7 mouse cellular contexts compared by ENCODE assay signal in genomic region chr5:151724403-151724802, GRCm38 (mm10).
DNase-seq lines count a peak whose midpoint lies in the region; ATAC-seq and TF ChIP-seq lines count a peak whose summit lies in the region.
"Not testable (repeated sequence)": the region's sequence is repeated elsewhere in the genome, so short reads cannot be mapped to it uniquely, and the experiment has no call there.

No protein-coding gene starts in this region.

- 40% methylated on average over 5 of the region's 5 CpGs for WGBS in heart, embryonic 11.5 days (ENCODE audit: insufficient replicate concordance)
- 53% methylated on average over 5 of the region's 5 CpGs for WGBS in liver, embryonic 11.5 days
- 33% methylated on average over 5 of the region's 5 CpGs for WGBS in liver, embryonic 13.5 days (ENCODE audit: insufficient replicate concordance)
- 34% methylated on average over 5 of the region's 5 CpGs for WGBS in liver, embryonic 14.5 days (ENCODE audit: insufficient replicate concordance)

- not testable (repeated sequence) for TF ChIP-seq CTCF in ES-Bruce4 (IDR thresholded peaks at IDR 0.05; ENCODE audit: low read depth, low read length); liver, embryonic 14.5 days (IDR thresholded peaks at IDR 0.05; ENCODE audit: low read depth)

- not testable (repeated sequence) for TF ChIP-seq EP300 in ES-Bruce4 (IDR thresholded peaks at IDR 0.05; ENCODE audit: insufficient read depth, low read depth, low read length); liver, embryonic 14.5 days (IDR thresholded peaks at IDR 0.05; ENCODE audit: low read depth)

- not testable (repeated sequence) for H3K9ac ChIP-seq in ES-Bruce4 (ENCODE audit: low read depth, poor library complexity, severe bottlenecking); ES-E14 (ENCODE audit: insufficient read depth, low read depth, low read length, poor library complexity, severe bottlenecking); heart, embryonic 11.5 days (ENCODE audit: low read depth, low read length); liver, embryonic 11.5 days (ENCODE audit: low read depth, low read length); liver, embryonic 13.5 days; liver, embryonic 14.5 days (replicated peaks)

- ATAC-seq in heart, embryonic 11.5 days (replicated peaks; ENCODE audit: insufficient number of reproducible peaks, low FRiP score, low TSS enrichment): 0 out of 2 replicates have a peak, but pooled peaks have one; percentile 75
- ATAC-seq in liver, embryonic 11.5 days (replicated peaks; ENCODE audit: low FRiP score): peak; percentile 64
- peak; percentile 59 for ATAC-seq in liver, embryonic 13.5 days (ENCODE audit: low read depth)
- peak; percentile 61; the same call in 1 of the 2 replicates for ATAC-seq in liver, embryonic 14.5 days (ENCODE audit: insufficient read depth)

- H3K27ac ChIP-seq in ES-Bruce4 (ENCODE audit: insufficient read depth, low read length) (peak overlapping the region; percentile 36; the same call in 1 of the 2 replicates), ES-E14 (ENCODE audit: insufficient read depth, low read depth, low read length, poor library complexity, severe bottlenecking) (0 out of 2 replicates have a peak overlapping the region, but pooled peaks have one; percentile 2)
- H3K27ac ChIP-seq in heart, embryonic 11.5 days (ENCODE audit: low read depth, low read length); liver, embryonic 11.5 days (ENCODE audit: low read depth, low read length); liver, embryonic 13.5 days; liver, embryonic 14.5 days: not testable (repeated sequence)

- not testable (repeated sequence) for H3K4me2 ChIP-seq in heart, embryonic 11.5 days; liver, embryonic 11.5 days; liver, embryonic 13.5 days; liver, embryonic 14.5 days (ENCODE audit: low read depth)

- in situ Hi-C loops in ES-E14 (cut with MboI; ENCODE audit: low sequenced_read_pairs in 2 of 2, unreplicated experiment in 2 of 2): not testable (repeated sequence)

- not testable (repeated sequence) for DNase-seq in ES-E14 (ENCODE audit: low read depth, low spot score); liver, embryonic 11.5 days (ENCODE audit: low spot score); liver, embryonic 13.5 days; liver, embryonic 14.5 days (ENCODE audit: low read depth in 3 of 3, low spot score in 3 of 3)
- DNase-seq in heart, adult 11 months: peak; percentile 6

- not testable (repeated sequence) for H3K36me3 ChIP-seq in ES-Bruce4 (ENCODE audit: control insufficient read depth, insufficient read depth, low read length, poor library complexity, severe bottlenecking); ES-E14 (ENCODE audit: control insufficient read depth, insufficient read depth, low read length, poor library complexity, severe bottlenecking); heart, embryonic 11.5 days (ENCODE audit: control insufficient read depth, insufficient read depth, low read length); liver, embryonic 11.5 days (ENCODE audit: control insufficient read depth, insufficient read depth, low read length); liver, embryonic 13.5 days; liver, embryonic 14.5 days (replicated peaks; ENCODE audit: control insufficient read depth, insufficient read depth, low read depth)

- not testable (repeated sequence) for TF ChIP-seq POLR2A in ES-Bruce4 (IDR thresholded peaks at IDR 0.05; ENCODE audit: insufficient read depth, low read length)

- H3K4me3 ChIP-seq in ES-Bruce4 (ENCODE audit: low read depth, low read length); ES-E14 (ENCODE audit: insufficient read depth in 1 of 2, low read depth in 1 of 2, low read length in 2 of 2, poor library complexity in 1 of 2, severe bottlenecking in 1 of 2); heart, embryonic 11.5 days (ENCODE audit: low read depth, low read length); liver, embryonic 11.5 days (ENCODE audit: low read depth, low read length); liver, embryonic 13.5 days (replicated peaks); liver, embryonic 14.5 days (ENCODE audit: insufficient read depth in 1 of 2, low read depth in 2 of 2, low read length in 2 of 2): not testable (repeated sequence)

- not testable (repeated sequence) for H3K4me1 ChIP-seq in ES-Bruce4 (ENCODE audit: control insufficient read depth, insufficient read depth, low read length); ES-E14 (ENCODE audit: control insufficient read depth in 2 of 2, insufficient read depth in 2 of 2, low read length in 2 of 2, poor library complexity in 1 of 2); heart, embryonic 11.5 days (ENCODE audit: control insufficient read depth, insufficient read depth, low read length); liver, embryonic 11.5 days (replicated peaks; ENCODE audit: control insufficient read depth, insufficient read depth, low read length); liver, embryonic 13.5 days (replicated peaks); liver, embryonic 14.5 days (replicated peaks; ENCODE audit: control insufficient read depth in 2 of 2, insufficient read depth in 2 of 2, low read length in 1 of 2)

- not testable (repeated sequence) for H3K27me3 ChIP-seq in ES-Bruce4 (ENCODE audit: control insufficient read depth, insufficient read depth, low read length, poor library complexity, severe bottlenecking); heart, embryonic 11.5 days (ENCODE audit: control insufficient read depth, insufficient read depth, low read length); liver, embryonic 11.5 days (replicated peaks; ENCODE audit: control insufficient read depth, insufficient read depth, low read length); liver, embryonic 13.5 days; liver, embryonic 14.5 days (ENCODE audit: control insufficient read depth, insufficient read depth, low read length)

- H3K9me3 ChIP-seq in ES-Bruce4 (replicated peaks; ENCODE audit: control insufficient read depth, insufficient read depth, low read length, poor library complexity, severe bottlenecking): peaks cover 18% of the 10 kb centered on the region
- not testable (repeated sequence) for H3K9me3 ChIP-seq in ES-E14 (ENCODE audit: control insufficient read depth, insufficient read depth, low read depth, low read length); heart, embryonic 11.5 days (replicated peaks; ENCODE audit: control insufficient read depth, low read length); liver, embryonic 11.5 days (ENCODE audit: control insufficient read depth, low read length); liver, embryonic 13.5 days (replicated peaks); liver, embryonic 14.5 days (ENCODE audit: control insufficient read depth, low read length)
